Mouse (Mus musculus) gastrocnemius, adult 8-10 months (tissue): ENCODE data around the gene Enpep. TPM values are rescaled to one million over a fixed set of nuclear protein-coding genes. Genes with fewer than 3 reads are reported as not detected.
A peak's percentile ranks its signal among the peaks of the same experiment; 100 is the strongest.

Experiments
- DNase-seq, 2 experiments: peaks; one replicate each; pipeline ENCODE4 v3.0.0; 2022; ENCODE audit warnings: low spot score in 2 of 2
- total RNA-seq, 4 experiments: library from RNA; stranded (reverse); gene quantifications; 2 replicates each; pipeline ENCODE4 v1.2.4; 2022

Gene Enpep
- total RNA-seq = 1 to 10 TPM in 3 of 4 experiments, under 1 TPM in 1; 0.77 to 2.9 (median 1.6) TPM

GRCm38 (mm10) chr3:129332586-129332985 is at the start of gene Enpep:
TSS of gene Enpep (minus strand) at chr3:129332720.
- peak in 1 of 2 experiments; percentile 26 for DNase-seq

GRCm38 (mm10) chr3:129379109-129379508 is 46.6 kb upstream of the Enpep start:
- DNase-seq = no peak

GRCm38 (mm10) chr3:129375087-129375486 is 42.6 kb upstream of the Enpep start:
- DNase-seq = no peak

- DNase-seq = no peak
Measured at GRCm38 (mm10) chr3:129373108-129373507, 40.6 kb upstream of the Enpep start.

GRCm38 (mm10) chr3:129369491-129369890 is 37.0 kb upstream of the Enpep start:
- no peak for DNase-seq

GRCm38 (mm10) chr3:129365919-129366318 is 33.4 kb upstream of the Enpep start:
- no peak for DNase-seq

- no peak for DNase-seq
Measured at GRCm38 (mm10) chr3:129364818-129365390, 32.4 kb upstream of the Enpep start.

- DNase-seq = no peak
Measured at GRCm38 (mm10) chr3:129363426-129363825, 30.9 kb upstream of the Enpep start.

- DNase-seq = no peak
Measured at GRCm38 (mm10) chr3:129358115-129358514, 25.6 kb upstream of the Enpep start.

GRCm38 (mm10) chr3:129353901-129354300 is 21.4 kb upstream of the Enpep start:
- no peak for DNase-seq

- no peak for DNase-seq
Measured at GRCm38 (mm10) chr3:129351320-129351877, 18.9 kb upstream of the Enpep start.

- no peak for DNase-seq
Measured at GRCm38 (mm10) chr3:129347277-129347676, 14.8 kb upstream of the Enpep start.

- DNase-seq = no peak
Measured at GRCm38 (mm10) chr3:129342767-129343166, 10.2 kb upstream of the Enpep start.

- no peak for DNase-seq
Measured at GRCm38 (mm10) chr3:129341066-129341465, 8.5 kb upstream of the Enpep start.

- peak in 1 of 2 experiments; percentile 4 for DNase-seq
Measured at GRCm38 (mm10) chr3:129338296-129339091, 6.0 kb upstream of the Enpep start.

GRCm38 (mm10) chr3:129332142-129332541 is 378 bp downstream of the Enpep start:
- DNase-seq = no peak

- no peak for DNase-seq
Measured at GRCm38 (mm10) chr3:129331427-129331826, 1.1 kb downstream of the Enpep start.

GRCm38 (mm10) chr3:129328056-129328455 is 4.5 kb downstream of the Enpep start:
- no peak for DNase-seq

GRCm38 (mm10) chr3:129321585-129321984 is 10.9 kb downstream of the Enpep start:
- DNase-seq = no peak

- DNase-seq = no peak
Measured at GRCm38 (mm10) chr3:129317032-129317729, 15.3 kb downstream of the Enpep start.

GRCm38 (mm10) chr3:129313671-129314415 is 18.7 kb downstream of the Enpep start:
- DNase-seq = no peak
